Mouse (Mus musculus) WW6 (cell line): ENCODE results near the gene Pde6h.
"Not testable (repeated sequence)": the region's sequence is repeated elsewhere in the genome, so short reads cannot be mapped to it uniquely, and the experiment has no call there.

Experiments used
- DNase-seq: peaks from one replicate; pipeline ENCODE4 v3.0.0-alpha.2; 2013; ENCODE audit warnings: low read depth, low spot score

Gene Pde6h

DNA sequence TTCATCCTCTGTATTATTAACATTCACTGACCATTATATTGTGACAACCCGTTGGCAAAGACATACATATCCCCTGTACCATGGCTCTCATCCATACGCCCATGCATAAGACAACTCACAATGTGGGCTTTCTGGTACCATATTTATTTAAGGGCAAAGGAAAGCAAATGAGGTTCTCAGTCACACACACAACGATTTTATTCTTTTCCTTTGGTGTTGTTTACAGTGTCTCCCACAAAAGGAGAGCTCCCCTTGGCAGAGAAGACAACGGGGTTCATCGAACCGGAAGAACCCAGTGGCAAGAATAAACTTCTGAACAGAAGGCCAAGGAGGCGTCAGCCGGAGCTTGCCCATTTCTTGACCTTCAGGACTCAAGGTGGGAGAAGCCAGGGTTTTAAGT lies at the start of gene Pde6h:
Gene Pde6h, plus strand, starts transcription at position 301 of the 400 bp plus-strand sequence.
- no peak for DNase-seq

GRCm38 (mm10) chr6:136874599-136874998 lies 49.0 kb upstream of the Pde6h start:
- no peak for DNase-seq

GRCm38 (mm10) chr6:136875670-136876069 lies 48.0 kb upstream of the Pde6h start, which contains the start of gene Mgp:
Gene Mgp (minus strand): TSS chr6:136875823.
- DNase-seq, result no peak

- no peak for DNase-seq
These were observed 42.0 kb upstream of the Pde6h start for GRCm38 (mm10) chr6:136881678-136882077.

GRCm38 (mm10) chr6:136883431-136883915 lies 40.2 kb upstream of the Pde6h start:
- DNase-seq, result no peak

DNA sequence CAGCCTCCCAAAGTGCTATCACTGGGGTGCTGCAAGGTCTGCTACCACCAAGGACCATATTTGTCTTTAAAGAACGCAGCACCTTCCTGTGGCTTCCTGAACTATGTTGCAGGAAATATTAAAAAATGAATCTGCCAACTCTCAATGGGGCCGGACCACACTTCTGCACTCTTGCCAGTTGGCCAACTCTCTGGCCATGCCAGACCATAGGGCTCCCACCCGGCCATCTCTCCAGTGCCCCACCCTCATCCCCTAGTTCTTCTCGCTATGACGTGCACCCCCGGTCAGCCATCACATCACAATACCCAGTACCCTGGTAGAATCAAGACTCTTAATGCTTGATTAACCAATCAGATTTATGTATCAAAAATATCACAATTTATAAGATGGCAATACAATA lies 39.7 kb upstream of the Pde6h start:
- no peak for DNase-seq

GRCm38 (mm10) chr6:136884766-136885165 lies 38.9 kb upstream of the Pde6h start:
- DNase-seq, result not testable (repeated sequence)

DNA sequence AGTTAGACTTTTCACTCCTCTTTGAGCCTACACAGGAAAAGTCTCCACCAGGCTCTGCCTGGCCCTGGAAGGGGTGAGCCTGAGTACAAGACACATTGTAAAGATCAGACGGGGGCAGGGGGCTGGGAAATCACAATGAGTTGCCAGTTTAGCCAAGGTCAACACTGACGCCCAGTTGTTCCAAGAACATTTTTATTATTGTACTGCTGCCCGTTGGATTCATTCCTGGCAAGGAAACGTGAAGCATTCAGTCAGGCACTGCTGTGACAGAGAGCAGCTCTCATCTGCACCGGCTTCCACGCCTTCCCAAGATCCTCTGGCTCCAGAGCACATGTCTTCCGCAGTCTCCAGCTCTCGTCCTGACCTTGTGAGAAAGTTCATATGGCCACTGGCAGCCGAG lies 35.8 kb upstream of the Pde6h start:
- no peak for DNase-seq

DNA sequence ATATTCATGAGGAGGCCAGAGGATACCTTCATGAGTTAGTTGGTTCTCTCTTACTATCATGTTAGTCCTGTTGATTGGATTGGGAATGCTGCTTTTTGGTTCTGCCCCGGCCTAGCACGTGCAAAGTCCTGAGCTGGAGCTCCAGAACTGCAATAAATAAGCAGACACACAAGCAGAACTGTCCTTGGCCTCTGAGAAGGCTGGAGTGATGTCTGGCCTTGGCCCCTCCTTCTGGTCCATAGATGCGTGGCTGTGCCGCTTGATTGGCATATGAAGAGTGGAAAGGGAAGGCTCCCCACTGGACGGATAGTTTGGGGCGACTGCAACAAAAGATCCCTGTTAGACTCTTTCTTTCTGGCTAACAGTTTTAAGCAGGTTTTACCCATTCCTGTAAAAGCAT lies 34.6 kb upstream of the Pde6h start:
- DNase-seq, result no peak

- no peak for DNase-seq
These were observed 34.1 kb upstream of the Pde6h start for GRCm38 (mm10) chr6:136889554-136889953.

GRCm38 (mm10) chr6:136892002-136892401 lies 31.6 kb upstream of the Pde6h start:
- DNase-seq, result no peak

DNA sequence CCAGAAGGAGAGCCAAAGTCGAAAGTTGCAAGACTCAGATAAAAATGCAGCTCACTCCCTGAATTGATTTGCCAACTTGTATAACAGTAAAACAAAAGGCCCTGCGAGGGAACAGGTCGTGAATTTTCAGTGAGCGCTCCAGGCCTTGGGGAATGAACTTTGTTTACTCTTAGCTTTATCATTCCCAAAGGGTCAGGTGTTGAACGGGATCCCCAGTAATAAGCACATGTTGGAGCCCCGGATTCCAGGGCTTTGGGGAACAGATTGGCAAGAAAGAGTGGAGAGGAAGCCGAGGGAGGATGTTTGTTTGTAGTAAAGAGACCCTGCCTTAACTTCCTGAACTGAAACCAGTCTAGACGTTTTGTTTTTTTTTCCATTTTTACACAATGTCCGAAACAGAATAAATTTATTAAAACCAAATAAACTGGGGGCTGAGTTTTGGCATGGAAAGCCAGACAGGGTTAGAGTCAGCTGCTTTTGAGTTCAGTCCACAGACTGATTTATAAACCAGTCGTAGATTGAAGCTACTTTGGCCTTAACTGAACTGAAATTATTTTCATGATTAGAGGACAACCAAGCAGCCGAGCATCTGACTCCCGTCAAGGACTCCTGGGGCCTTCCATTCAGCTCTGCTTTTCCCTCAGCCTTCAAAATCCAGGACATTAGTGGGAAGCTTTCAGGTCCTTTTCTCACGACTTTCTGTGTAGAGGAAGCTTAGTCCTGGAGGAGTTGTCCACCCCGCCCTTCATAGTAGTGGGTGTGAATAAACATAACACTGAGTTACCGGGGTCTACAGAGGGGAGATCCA lies 28.9 kb upstream of the Pde6h start:
- DNase-seq, result no peak

DNA sequence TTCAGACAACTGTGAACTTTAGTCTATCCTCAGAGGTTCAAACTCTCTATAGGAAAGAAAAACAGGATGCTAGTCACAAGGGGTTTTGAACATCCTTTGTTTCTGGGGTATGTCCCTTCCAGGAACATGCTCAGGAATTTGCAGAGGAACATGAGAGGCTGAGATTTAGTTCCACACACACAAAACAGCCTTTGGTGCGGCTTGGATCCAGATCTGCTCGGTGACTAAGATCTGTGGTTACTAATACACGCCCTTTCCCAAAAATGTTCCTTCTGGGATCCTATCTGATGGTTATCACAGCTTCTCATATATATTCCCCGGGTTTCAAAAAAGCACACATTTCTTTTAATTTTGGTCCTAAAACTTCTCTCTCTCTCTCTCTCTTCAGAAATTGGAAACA lies 25.8 kb upstream of the Pde6h start:
- DNase-seq, result no peak

GRCm38 (mm10) chr6:136898222-136898621 lies 25.4 kb upstream of the Pde6h start:
- DNase-seq, result no peak

DNA sequence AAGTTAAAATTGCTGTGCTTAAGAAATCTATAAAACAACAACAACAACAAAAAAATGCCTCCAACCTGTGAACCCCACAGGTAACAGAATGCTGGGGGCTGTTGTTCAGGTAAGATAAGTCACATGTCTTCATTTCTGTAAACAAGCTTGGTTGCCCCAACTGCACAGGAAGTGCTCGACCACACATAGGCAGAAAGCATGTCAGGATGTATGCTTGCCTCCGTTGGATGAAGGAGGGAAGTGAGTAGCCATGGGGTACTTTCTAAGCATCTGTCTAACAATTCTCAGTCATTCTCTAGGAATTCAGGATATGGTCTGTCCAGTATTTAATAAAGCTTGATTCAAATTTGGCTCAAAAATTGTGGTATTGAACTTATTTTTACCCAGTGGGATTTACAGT lies 24.7 kb upstream of the Pde6h start:
- no peak for DNase-seq

DNA sequence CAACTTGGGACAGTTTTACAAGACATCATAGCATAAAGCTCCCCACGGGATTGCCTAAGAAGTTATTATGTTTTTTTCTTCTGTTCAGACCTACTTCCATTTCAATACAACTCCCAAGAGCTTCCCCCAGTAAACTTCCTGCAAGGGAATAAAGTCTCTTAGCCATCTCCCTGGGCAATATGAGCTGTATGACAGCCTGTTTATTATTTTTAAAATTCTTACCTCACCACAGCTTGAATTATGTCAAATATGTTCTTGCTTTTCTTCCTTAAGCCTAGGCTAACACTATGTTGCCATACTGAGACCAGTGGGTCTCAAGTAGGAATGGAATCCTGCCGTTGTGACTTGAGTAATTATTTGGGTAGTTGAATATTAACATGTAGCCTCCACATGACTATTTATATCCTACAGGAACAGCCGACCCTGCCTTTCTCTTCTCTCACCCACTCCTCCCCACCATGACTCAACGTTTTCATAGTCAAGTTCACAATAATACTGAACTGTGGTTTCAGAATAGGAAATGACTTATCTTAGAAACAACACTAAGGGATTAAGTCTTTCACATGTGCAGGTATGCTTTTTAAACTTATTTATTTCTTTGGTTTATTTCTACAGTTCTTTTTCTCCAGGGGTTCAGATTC lies 23.1 kb upstream of the Pde6h start:
- DNase-seq, result no peak

DNA sequence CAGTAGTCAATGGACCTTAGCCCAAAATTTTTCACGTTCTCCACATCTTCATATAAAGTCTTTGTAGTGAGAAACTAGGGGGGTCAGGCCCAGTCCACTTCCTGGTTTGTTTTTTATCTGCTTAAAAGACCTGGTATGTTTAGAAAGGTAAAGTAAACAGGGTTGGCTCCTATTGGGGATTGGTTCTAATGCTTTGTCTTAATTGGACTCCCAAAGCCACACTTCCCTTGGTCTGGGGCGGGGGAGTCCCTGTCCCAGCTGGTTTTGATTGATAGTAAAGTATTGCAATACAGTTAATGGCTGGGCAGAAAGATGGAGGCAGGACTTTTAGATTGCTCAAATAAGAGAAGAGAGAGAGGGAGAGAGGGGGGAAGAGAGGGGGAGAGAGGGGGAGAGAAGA lies 22.6 kb upstream of the Pde6h start:
- DNase-seq, result no peak

- DNase-seq, result no peak
These were observed 21.1 kb upstream of the Pde6h start for GRCm38 (mm10) chr6:136902527-136902926.

GRCm38 (mm10) chr6:136903885-136904470 lies 19.7 kb upstream of the Pde6h start:
- DNase-seq, result no peak

DNA sequence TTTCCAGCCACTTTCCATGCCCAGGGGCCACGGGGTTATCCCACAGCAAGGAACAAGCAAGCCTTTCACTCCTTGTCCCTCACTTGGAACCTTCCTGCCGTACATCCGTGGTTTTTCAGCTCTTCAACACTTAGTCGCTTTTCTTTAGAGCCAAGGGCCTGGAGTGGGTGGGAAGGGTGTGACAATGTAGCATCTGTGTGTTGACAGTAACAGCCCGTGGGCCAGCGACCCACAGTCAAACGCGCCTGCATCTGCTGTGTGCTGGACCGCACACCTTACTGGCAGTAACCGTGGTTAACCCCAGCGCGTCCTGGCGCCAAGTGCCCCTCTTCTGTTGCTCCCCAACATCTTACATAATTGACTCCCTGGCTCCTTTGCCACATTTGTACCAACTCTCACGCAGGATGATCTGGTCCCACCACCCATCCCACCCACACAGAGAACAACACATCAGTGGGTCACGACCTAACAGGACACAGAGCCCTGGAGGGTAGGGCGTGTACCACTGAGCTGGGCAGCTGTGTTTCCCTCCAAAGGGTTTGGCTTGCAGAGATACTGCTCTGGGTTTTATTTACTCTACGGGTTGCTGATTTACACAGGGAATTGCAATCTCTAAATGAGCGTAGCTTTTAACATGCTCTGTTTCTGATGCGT lies 17.2 kb upstream of the Pde6h start:
- no peak for DNase-seq

- no peak for DNase-seq
These were observed 16.7 kb upstream of the Pde6h start for GRCm38 (mm10) chr6:136906937-136907293.

DNA sequence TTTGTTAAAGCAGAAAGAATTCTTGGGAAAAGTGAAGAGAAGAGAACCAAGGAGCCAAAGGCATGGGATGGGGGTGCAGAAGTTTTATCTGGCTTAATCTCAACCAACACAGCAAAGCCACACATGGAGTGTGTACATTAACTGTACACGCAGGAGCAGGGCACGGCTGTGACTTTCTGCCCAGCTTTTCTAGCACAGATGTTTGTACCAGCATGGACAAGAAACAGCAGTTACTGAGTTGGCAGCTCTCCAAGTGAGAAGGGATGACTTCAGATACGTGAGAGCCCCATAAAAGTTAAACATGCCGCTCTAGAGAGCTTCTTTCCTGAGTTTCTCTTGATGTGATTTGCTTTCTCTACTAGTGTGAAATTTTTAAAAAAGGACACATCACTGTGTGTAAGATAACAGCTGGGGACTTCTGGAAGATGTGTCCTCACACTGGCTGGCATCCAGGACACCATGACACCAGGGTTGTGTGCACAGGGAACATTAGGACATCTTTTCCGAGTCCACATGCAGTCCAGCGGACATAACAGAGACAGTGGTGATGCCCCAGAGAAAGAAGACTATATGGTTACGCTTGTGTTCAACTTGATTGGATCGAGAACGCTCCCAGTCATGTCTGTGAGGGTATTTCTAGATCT lies 13.3 kb upstream of the Pde6h start:
- no peak for DNase-seq
